Mouse (Mus musculus) kidney, postnatal 0 days (tissue): ENCODE results near the gene Cutc. TPM values are rescaled to one million over a fixed set of nuclear protein-coding genes. Genes with fewer than 3 reads are reported as not detected.

Source experiments
- ATAC-seq: fragments of 200-750 bp; cut with Nextera tagmentation; replicated peaks from 2 replicates; pipeline ENCODE4 v1.8.0; 2017; ENCODE audit warnings: low read depth, moderate number of reproducible peaks, moderate TSS enrichment, moderate library complexity; ENCODE audit not compliant: low FRiP score
- DNase-seq: peaks from one replicate; pipeline ENCODE4 v3.0.0-alpha.2; 2016; ENCODE audit warnings: low spot score
- H3K27ac ChIP-seq: fragments of 300-500 bp; sonication (generic); 2 replicates; pipeline ENCODE4 v1.5.1; 2014; ENCODE audit warnings: mild to moderate bottlenecking
- H3K27me3 ChIP-seq: fragments of 300-500 bp; sonication (generic); 2 replicates; pipeline ENCODE4 v1.6.1; 2014; ENCODE audit warnings: low read length, mixed read lengths; ENCODE audit not compliant: insufficient read depth
- H3K36me3 ChIP-seq: fragments of 300-500 bp; sonication (generic); 2 replicates; pipeline ENCODE4 v1.6.1; 2014; ENCODE audit warnings: low read length, mixed read lengths; ENCODE audit not compliant: insufficient read depth
- H3K4me1 ChIP-seq: fragments of 300-500 bp; sonication (generic); replicated peaks from 2 replicates; pipeline ENCODE4 v1.6.1; 2014; ENCODE audit warnings: antibody characterized with exemption, low read length, mixed read lengths; ENCODE audit not compliant: insufficient read depth
- H3K4me2 ChIP-seq: fragments of 300-500 bp; sonication (generic); 2 replicates; pipeline ENCODE4 v1.6.1; 2014; ENCODE audit warnings: mild to moderate bottlenecking, low read length, moderate library complexity, mixed read lengths
- H3K4me3 ChIP-seq: fragments of 300-500 bp; sonication (generic); replicated peaks from 2 replicates; pipeline ENCODE4 v1.5.1; 2014; ENCODE audit warnings: low read depth, low read length
- H3K9ac ChIP-seq: fragments of 300-500 bp; sonication (generic); 2 replicates; pipeline ENCODE4 v1.6.1; 2014; ENCODE audit warnings: low read depth, low read length
- H3K9me3 ChIP-seq: fragments of 300-500 bp; sonication (generic); replicated peaks from 2 replicates; pipeline ENCODE4 v1.6.1; 2016; ENCODE audit warnings: low read length, inconsistent platforms, mixed read lengths
- CTCF ChIP-seq: IDR thresholded peaks from 2 replicates; pipeline ENCODE4 v1.5.1; 2016; ENCODE audit warnings: antibody characterized with exemption, low read depth, mild to moderate bottlenecking, moderate library complexity
- WGBS: fragments of 180-500 bp; shearing (Covaris S2); extraction: QIAGEN DNeasy Blood & Tissue Kit; methylation state at CpG from one replicate; pipeline ENCODE4 v1.1.7; 2014; 5-methylcytosine and 5-hydroxymethylcytosine counted together
- polyA plus RNA-seq: library from polyadenylated mRNA; unstranded; fragments of >200 nt; fragmentation: Nextera tagmentation; extraction: Ambion mirVana; gene quantifications from 2 replicates; pipeline ENCODE4 v1.2.1, GENCODE M21; 2015

The Cutc gene
- 24.0 and 24.9 TPM in 2 replicates for polyA plus RNA-seq

GRCm38 (mm10) chr19:43752489-43753225 is at the start of gene Cutc, which contains the start of gene Cox15:
Cutc (plus strand) TSS chr19:43752996.
Cox15 (minus strand) TSS chr19:43753000.
- ATAC-seq (peak; percentile 87), DNase-seq (peak; percentile 96)
- 0 out of 2 replicates have a peak, but pooled peaks cover 10% of the 10 kb centered on the region for H3K36me3 ChIP-seq
- H3K9ac ChIP-seq: peak within 1 kb of the TSS; percentile 83
- no peaks in the 10 kb centered on the region for H3K27me3 ChIP-seq
- peak within 1 kb of the TSS; percentile 63 for H3K4me3 ChIP-seq
- no peaks in the 10 kb centered on the region for H3K4me1 ChIP-seq
- peak within 1 kb of the TSS; percentile 58 for H3K4me2 ChIP-seq
- under 1% methylated on average over 62 of the region's 62 CpGs for WGBS
- H3K27ac ChIP-seq: peak within 1 kb of the TSS; percentile 97
- no peaks in the 10 kb centered on the region for H3K9me3 ChIP-seq
- TF ChIP-seq CTCF: peak; percentile 25; the same call in 1 of the 2 replicates

GRCm38 (mm10) chr19:43704211-43704610 is 48.6 kb upstream of the Cutc start:
- 63% methylated on average over 11 of the region's 11 CpGs for WGBS
- H3K9me3 ChIP-seq: no peaks in the 10 kb centered on the region
- no peaks in the 10 kb centered on the region for H3K4me1 ChIP-seq
- no peak overlapping the region for H3K27ac ChIP-seq
- H3K9ac ChIP-seq: no peak overlapping the region
- DNase-seq (no peak), ATAC-seq (no peak)
- H3K36me3 ChIP-seq: peaks cover 13% of the 10 kb centered on the region; the same call in 1 of the 2 replicates
- H3K4me3 ChIP-seq: no peak overlapping the region
- H3K27me3 ChIP-seq: no peaks in the 10 kb centered on the region
- no peak overlapping the region for H3K4me2 ChIP-seq
- TF ChIP-seq CTCF: no peak

GRCm38 (mm10) chr19:43704787-43705497 is 47.9 kb upstream of the Cutc start:
- H3K4me3 ChIP-seq: no peak overlapping the region
- no peaks in the 10 kb centered on the region for H3K27me3 ChIP-seq
- no peak overlapping the region for H3K9ac ChIP-seq
- H3K27ac ChIP-seq: no peak overlapping the region
- H3K4me2 ChIP-seq: no peak overlapping the region
- no peaks in the 10 kb centered on the region for H3K9me3 ChIP-seq
- WGBS: 71% methylated on average over 17 of the region's 17 CpGs
- no peaks in the 10 kb centered on the region for H3K4me1 ChIP-seq
- peaks cover 13% of the 10 kb centered on the region; the same call in 1 of the 2 replicates for H3K36me3 ChIP-seq
- DNase-seq: no peak
- no peak for TF ChIP-seq CTCF
- no peak for ATAC-seq

- Histone ChIP-seq H3K36me3 (peaks cover 13% of the 10 kb centered on the region; the same call in 1 of the 2 replicates), H3K27me3 (no peaks in the 10 kb centered on the region), H3K4me3 (no peak overlapping the region), H3K4me1 (0 out of 2 replicates have a peak, but pooled peaks cover 4% of the 10 kb centered on the region), H3K9ac (no peak overlapping the region), H3K9me3 (no peaks in the 10 kb centered on the region), H3K27ac (no peak overlapping the region), H3K4me2 (no peak overlapping the region)
- ATAC-seq: no peak
- DNase-seq: no peak
- TF ChIP-seq CTCF: no peak
- 94% methylated on average over 7 of the region's 7 CpGs for WGBS
These were observed 44.6 kb upstream of the Cutc start for GRCm38 (mm10) chr19:43708206-43708605.

- no peak for TF ChIP-seq CTCF
- H3K4me1 ChIP-seq: 0 out of 2 replicates have a peak, but pooled peaks cover 4% of the 10 kb centered on the region
- peaks cover 13% of the 10 kb centered on the region; the same call in 1 of the 2 replicates for H3K36me3 ChIP-seq
- H3K4me2 ChIP-seq: no peak overlapping the region
- DNase-seq (no peak), ATAC-seq (no peak)
- no peak overlapping the region for H3K4me3 ChIP-seq
- no peaks in the 10 kb centered on the region for H3K27me3 ChIP-seq
- no peak overlapping the region for H3K27ac ChIP-seq
- H3K9ac ChIP-seq: no peak overlapping the region
- 74% methylated on average over 8 of the region's 8 CpGs for WGBS
- no peaks in the 10 kb centered on the region for H3K9me3 ChIP-seq
These were observed 43.5 kb upstream of the Cutc start for GRCm38 (mm10) chr19:43709317-43709716.
